Mouse (Mus musculus): ENCODE data around the gene Man1c1.

Man1c1 gene

DNA sequence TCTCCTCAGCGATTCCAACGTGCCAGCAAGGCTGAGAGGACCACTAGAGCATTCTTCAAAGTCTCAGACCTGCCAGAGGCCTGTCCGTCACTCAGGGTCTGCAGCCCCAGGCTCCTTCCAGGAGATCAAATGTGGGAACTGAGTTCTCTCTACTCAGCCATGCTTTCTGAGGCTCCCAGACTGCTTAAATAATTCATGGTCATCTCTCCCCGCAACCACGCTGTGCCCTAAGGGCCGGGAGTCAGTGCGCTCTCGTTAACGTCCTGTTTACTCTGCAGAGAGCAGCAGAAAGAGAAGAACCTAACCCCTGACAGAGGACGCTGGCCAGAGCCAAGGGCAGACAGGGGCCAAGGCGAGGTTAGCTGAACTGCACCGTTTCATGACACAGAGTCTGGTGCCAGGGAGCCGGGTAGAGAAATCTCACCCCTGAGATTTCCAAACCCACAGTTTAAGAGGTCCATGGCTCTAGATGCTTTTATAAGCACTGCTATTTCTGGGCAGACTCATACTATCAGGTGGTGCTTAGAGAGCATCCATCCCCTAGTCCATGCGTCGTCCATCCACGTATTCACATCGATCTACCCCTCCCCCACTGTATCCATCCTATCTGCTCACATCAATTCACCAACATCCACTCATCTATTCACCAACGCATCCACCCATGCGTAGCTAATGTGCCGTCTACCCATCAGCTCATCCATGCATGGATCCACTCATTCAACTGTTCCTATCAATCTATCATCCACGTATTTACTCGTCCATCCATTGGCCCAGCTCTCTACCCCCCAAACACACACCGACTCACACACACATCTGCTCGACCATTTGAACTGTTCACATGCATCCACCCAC, 131.4 kb downstream of the Man1c1 start:
- no peak for DNase-seq

DNA sequence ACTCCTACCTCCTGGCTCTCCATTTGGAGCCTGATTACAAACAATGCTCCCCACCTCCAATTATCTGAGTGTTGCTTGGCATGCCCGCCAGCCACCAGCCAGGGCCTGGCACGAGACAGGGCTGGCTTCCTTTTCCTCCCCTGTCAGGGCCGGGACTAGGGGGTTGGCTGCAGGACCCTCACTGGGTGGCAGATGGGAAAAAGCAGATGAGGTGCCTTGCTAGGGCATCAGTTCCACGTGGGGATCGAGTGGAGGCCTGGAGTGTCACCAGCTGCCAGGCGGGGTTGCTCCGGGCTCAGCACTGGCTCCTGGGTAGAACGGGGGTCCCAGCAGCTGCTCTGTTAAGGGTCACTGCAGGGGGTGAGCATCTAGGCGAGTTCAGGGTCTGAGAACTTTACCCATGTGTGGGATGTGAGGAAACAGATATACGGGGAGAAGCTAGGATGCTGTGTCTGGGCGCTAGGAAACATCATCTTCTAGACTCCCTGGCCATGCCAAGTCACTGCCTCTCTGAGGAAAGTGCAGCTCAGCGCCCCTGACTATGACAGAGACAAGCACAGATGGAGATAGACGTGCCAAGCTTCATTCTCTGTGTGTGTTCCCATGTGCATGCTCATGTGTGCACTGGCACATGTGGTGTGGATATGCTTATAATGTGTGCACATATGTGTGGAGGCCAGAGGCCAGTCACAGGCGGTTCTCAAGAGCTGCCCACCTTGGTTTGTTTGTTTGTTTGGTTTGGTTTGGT, 133.2 kb downstream of the Man1c1 start:
- no peak for DNase-seq

DNA sequence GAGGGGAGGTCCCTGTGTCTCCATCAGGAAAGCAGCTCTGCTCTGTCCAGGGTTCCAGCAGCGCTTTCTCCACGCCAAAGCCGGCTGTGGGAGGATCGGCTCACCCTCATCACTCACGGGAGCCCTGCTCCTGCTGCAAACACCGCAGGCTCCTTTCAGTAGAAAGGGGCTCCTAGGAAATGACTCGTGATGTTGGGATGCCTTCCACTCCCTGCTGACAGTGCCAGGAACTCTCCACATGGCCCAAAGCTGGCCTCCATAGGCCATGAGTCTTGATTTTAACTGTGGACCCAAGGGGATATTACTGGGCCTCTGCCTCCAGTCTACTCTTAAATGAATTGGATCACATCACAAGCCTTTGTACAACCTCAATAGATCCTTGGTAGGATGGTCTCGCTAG, 134.3 kb downstream of the Man1c1 start:
- DNase-seq, result no peak

DNA sequence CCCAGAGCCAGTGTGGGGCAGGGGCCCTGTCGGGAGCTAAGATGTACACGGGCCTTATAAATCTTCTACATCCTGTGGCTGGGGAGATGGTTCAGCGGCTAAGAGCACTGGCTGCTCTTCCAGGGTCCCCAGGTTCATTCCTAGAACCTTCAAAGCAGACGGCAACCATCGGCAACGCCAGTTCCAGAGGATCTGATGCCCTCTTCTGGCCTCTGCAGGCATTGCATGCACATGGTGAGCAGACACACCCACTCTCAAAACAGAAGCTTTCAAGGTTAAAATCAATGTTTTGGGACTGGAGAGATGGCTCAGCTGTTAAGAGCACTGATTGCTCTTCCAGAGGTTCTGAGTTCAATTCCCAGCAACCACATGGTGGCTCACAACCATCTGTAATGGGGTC, 134.9 kb downstream of the Man1c1 start:
- peak; percentile 69 for DNase-seq

DNA sequence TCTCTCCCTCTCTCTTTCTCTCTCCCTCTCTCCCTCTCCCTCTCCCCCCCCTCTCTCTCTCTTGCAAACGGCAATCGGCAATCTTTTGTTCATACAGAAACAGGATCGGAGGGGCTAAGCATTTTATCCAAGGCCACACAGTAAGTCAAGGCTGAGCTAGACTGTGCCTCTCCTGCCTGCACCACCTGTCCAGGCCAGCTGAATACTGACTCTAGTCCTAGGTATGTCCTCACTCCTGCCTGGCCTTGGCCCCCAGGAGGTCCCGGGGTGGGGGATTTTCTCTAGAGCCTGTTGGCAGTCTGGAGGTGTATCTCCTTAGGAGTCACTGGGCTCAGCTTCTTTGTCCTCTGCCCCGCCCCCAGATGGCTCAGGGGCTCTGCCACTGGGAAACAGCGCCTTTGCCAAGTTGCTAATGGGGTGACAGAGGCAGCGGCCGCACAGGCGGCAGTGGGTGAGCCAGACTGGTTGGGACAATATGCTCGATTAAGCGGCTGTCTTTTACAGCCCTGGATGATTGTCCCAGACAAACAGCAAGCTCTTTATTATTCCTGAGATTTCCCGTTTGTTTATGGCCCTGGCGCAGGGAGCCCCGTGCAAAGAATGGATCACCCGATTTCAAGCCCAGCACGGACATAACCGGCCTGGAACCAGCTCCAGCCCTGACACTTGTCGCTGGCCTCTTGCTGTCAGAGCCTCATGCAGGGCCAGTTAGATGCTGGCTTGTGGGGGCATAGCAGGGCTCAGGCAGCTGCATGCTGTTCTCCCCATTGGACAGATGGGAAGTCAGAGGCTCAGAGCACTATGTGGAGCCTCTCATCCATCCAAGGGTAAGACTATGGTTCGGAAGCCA, 136.5 kb downstream of the Man1c1 start:
- DNase-seq, result no peak

DNA sequence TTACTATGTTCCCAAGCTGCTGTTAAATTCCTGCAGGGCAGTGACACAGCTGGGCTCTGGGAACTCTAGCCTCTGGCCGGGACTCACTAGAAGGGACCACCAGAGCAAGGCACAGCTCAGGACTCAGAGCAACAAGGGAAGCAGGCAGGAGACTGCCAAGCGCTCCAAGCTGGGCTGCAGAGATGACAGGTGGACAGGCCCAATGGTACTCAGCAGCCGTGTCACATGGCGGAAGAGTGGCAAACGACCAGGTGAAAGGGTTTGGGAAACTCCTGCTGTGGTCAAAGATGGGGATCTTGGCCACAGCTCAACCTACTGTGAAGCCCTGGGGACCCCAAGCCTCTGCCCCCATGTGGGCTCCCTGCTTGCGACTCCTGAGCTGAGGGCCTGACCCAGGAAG, 140.0 kb downstream of the Man1c1 start:
- no peak for DNase-seq

DNA sequence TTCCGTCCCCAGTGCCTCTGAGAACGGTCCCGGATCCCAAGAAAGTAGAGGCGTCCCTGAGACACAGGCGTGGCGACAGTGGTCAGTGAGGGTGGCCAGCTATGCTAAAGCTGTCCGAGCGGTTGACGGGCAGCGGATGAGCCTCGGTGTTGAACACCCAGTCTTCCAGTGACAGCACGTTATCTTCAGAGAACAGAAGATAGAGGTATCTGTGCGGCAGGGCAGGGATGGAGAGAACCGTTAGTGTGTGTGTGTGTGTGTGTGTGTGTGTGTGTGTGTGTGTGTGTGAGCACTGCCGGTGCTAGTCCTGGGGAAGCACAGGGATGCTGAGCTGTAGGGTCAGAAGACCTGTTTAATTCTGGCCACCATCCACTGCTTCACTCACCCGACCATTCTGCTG, 140.5 kb downstream of the Man1c1 start:
- DNase-seq, result no peak

DNA sequence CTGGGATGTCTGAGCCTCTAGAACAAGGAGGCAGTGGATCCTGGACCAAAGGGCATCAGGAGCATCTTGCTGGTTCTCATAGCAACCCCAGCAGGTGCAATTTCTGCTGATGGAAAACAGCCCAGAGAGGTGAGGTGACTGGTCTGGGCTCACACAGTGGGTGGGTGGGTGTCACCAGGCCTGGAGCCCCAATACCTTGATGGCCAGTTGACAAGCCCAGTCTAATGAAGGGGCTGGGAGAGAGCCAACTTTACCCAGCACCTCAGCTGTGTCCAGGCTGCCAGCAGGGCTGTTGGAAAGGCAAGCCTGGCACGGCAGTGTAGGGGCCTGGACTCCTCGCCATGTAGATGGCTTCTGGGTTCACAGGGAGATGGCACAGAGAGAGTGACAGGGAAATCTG, 142.1 kb downstream of the Man1c1 start:
- no peak for DNase-seq

DNA sequence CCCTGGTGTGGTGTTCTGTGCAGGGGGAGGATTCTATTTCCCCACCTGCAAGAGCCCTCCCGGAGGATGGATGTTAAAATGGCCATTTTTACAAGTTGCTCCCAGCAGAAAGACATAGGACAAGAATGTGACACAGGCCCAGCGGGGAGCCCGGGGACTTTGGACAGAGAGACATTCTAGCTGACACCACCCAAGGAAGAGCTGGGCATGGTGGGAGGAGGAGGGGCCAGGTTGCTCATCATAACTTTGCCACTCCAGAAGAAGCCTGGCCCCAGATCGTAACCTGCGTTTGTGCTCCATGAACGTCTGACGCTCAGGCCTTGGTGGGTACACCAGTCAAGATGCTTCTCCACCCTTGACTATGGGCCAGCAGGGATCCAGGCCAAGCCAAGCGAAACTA, 143.4 kb downstream of the Man1c1 start:
- DNase-seq, result no peak

DNA sequence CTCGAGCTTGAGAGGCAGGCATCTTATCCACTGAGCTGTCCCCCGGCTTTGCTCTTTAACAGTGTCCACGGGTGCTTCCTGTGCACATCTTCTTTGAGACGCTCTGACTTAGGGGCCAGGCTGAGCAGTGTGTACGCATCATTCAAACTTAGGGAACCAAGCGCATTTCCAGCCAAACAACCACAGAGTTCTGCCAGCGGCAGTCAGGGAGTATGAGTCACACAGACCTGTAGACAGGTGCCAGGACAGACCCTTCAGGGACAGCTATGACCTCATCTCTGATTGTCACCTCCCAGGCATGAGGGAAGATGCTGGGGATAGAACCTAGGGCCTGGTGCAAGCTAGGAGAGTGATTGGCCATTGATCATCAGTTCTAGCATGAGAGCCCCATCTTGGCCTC, 144.9 kb downstream of the Man1c1 start:
- DNase-seq, result no peak

DNA sequence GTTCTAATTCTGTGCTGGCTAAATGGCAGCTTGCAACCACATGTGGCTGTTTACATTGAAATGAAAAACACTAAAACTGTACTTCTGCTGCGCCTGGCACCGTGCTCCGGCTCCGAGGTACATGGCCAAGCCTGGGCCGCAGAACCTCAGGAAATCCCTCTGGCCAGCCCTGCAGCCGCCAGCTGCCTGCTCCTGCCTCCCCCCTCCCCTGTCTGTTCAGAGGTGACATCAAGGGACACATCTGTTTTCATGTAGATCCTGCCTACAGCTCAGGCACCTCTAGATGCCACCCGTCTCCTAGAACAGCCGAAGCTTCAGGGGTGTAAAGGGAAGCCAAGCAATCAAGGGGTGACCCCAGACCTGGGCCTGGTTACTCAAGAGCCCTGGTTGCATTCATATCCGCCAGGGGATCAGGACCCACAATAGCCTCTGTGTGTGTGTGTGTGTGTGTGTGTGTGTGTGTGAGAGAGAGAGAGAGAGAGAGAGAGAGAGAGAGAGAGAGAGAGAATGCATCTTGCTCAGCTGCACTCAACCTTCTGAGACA, 145.4 kb downstream of the Man1c1 start:
- DNase-seq, result peak; percentile 62

DNA sequence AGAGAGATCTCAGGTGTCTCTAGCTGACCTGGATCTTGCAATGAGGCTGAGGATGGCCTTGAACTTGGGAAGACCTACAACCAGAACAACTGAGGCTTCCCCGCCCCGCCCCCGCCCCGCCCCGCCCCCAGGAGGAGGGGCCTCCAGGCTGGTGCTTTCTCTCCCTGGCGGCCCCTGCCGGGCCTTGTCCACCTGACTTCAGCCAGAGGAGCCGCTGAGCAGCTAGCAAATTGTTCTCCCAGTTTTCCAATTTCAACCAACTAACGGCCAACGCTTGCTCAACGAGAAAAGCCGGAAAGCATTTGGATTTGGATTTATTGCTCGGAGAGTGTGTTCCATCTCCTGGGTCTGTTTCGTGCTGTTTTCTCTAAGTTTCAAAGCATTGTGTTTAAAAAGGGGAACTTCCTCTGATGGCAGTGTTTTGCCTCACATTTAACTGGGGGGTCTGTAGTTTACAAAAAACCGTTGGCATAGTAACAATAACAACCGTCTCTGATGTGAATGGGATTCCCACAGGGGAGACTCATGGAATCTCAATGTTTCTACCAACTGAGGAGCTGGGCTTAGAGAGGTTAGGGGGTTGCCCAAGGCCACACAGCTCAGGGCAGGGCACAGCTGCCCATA, 146.4 kb downstream of the Man1c1 start:
- DNase-seq, result peak; percentile 42

DNA sequence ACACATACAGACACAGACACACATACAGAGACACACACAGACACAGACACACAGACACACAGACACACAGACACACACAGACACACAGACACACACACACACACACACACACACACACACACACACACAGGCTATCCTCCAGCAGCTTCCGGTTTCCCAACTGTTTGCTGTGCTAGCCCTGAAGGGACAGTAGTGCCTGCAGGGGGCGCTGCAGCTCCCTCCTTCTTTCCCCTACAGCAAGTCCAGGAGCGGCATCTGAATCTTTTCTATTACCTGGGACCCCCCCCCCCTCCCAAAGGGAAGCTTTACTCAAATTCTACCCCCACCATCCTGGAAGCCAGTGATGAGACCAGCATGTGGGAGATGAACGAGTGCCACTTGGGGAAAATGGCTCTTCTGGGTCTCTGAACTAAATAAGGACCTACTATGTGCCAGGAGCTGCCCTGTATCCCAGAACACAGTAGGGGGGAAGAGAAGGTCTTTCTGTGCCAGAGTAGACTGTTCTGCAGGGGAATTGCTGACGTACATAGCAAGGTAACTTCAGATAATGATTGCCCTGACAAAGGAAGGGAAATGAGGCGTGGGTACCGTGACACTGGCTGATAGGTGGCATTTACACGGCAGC, 148.0 kb downstream of the Man1c1 start:
- DNase-seq, result peak; percentile 60

DNA sequence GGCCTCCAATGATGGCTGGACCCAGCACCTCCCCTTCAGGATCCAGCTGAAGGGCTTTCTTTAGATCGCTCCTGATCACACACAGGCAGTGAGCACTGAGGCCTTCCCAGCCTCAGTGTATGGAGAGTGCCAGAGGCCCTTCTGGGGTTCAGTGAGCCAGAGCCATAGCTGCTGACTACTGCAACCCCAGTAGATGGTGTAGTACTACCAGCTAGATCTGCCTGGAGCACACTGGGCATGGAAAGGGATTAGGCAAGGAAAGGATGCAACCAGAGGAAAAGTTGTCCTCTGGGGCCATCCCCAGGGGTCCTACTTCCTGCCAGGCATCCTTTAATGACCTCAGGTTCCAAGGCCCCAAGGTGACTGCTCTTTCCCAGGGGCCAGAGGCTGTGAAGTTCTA, 150.5 kb downstream of the Man1c1 start:
- no peak for DNase-seq

DNA sequence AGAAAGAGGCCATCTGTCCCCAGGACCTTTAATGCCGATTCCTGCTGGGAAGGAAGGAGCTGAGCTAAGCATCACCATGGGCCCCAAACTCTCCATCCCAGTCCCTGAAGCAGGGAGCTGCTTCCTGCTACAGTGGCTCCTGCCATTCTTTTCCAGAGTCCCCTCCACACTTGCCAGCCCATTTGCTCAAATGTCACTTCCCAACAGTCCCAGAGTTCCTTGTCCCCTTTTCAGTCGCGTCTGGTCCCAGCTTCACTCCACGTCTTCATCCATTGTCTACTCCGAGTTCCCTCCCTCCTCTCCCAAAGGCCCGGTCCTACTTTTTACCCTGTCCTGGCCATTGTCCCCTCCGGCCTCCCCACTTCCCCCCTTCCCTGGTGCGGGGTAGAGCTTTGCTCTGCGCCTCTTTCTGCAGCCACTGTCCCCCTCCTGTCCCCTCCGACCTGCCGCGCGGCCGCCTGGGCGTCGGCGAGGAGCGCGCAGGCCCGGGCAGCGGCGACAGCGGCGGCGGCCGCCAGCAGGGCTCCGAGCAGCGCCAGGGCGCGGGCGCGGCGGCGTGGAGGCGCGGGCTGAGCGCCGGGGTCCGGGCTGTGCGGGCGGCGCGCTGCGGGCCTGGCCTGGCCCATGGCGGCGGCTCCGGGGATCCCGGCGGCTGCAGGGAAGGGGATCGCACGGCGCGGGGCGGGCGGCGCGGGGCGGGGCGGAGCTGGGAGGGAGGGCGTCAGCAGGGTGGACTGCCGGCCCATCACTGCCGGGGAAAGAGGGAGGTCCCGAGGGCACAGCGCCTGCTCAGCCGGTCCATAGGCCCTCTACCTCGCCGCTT, 152.4 kb downstream of the Man1c1 start, which contains the start of gene Selenon:
Gene Selenon, minus strand, starts transcription at position 673 of the 823 bp plus-strand sequence.
- peak; percentile 41 for DNase-seq

DNA sequence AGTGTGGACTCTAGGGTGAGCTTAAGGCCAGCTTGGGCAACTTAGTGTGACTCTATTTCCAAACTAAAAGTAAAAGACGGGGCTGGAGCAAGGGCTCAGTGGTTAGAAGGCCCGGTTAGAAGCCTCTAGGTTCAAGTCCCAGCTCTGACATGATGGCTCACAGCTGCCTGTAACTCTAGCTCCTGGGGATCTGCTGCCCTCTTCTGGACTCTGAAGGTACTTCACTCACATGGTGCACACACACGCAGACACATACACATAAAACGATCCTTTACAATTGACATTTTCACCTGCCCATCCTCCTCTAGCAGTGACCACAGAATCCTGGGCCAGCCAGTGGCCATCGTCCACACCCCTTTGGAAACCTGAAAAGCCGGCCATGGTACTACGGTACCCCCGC, 154.2 kb downstream of the Man1c1 start:
- no peak for DNase-seq

DNA sequence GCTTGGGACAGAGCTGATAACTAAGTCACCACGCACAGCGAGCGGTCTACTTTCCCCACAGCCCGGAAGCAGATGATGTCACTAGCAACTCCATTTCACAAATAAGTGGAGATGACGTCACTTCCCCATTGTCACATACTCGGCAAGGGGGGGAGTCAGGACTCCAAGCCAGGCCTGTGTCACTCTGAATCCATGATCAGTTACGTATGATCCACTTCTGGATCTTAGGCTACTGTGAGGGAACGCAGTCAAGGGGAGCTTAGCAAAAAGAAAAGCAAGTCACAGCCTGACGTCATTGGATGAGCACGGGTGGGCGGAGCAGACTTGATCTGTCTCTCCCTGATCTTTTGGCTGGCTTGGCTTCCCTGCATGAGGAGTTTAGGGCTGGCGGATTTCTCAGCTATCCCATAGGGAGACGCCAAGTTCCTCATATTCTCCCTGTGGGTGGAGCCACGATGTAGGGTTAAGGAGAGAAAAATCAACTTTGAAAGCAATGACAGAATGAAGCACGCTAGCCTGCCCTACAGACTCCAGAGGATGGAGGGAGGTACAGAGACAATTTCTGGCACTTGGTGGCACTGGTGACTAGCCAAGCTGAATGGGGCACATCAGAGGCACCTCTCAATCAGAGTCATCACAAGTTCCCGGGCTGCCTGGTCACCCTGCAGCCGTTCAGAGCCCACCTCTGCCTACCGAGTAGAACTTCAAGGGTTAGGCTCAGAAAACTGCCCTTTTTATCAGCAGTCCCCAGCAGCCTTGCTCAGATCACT, 155.7 kb downstream of the Man1c1 start:
- DNase-seq, result no peak

DNA sequence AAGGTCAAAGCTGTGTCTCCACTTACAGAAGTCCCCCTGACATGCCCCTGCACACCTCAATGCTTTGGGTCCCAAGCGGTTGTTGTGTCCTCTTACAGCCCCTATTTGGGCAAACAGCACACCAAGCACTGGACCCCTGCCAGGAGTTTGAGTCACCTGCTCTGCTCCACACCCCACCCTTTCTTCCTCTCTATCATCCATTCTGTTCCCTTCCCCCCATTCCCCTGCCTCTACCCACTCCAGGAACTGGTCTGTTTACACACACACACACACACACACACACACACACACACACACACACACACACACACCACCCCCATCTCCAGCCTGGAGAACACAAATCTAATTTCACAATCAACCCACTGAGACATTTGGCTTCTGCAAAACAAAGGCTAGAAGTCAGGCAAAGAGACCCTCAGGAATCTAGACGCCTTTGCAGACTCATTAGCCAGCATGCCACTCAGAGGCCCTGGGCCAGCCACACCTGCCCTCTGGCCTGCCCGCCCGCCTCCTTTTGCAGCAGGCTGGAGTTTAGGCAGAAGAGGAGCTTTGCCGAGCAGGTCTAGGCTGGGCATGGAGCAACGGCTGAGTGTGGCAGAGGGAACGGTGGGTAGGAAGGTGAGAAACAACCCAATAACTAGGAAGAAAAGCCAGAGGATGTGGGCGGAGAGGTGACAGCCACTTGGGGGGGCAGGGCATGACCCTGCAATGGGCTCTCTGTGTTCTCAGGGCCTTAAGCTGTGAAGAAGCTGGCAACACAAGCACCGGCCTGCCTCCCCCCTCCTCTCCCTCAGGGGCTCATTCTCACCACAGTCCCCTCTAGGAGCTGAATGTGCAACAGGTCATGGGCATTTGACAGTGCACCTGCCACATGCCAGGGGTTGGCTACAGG, 157.0 kb downstream of the Man1c1 start:
- no peak for DNase-seq

DNA sequence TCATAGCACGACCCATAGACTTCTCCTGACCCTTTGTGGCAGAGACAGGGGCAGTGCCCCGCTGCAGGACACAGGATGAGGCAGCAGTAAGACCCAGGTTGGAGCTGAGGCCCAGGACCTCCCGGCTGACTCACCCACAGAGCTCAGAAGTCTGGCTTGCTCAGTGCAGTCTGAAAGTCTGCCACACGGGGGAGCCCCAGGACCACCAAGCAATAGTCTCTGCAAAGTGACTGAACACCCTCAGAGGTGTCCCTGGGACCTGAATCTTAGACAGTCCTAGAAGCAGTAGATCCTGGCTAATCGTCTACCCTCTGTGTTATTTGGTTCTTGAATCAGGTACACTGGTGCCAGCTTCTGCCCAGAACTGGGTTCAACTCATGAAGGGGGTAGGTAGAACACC, 160.8 kb downstream of the Man1c1 start:
- peak; percentile 97 for DNase-seq

All from thymus, postnatal 4 days (tissue).